Mouse (Mus musculus) midbrain, embryonic 12.5 days (tissue): Measurements from ENCODE around the gene Kcnq4. TPM values are rescaled to one million over a fixed set of nuclear protein-coding genes. Genes with fewer than 3 reads are reported as not detected.

ENCODE experiments used
- ATAC-seq: fragments of 200-750 bp; cut with Nextera tagmentation; 2 replicates; pipeline ENCODE4 v1.8.0; 2017; ENCODE audit warnings: low read depth, moderate TSS enrichment, moderate library complexity; ENCODE audit not compliant: low FRiP score
- H3K27ac ChIP-seq: fragments of 300-500 bp; sonication (generic); replicated peaks from 2 replicates; pipeline ENCODE4 v1.5.1; 2016; ENCODE audit warnings: mild to moderate bottlenecking
- H3K27me3 ChIP-seq: fragments of 300-500 bp; sonication (generic); 2 replicates; pipeline ENCODE4 v1.6.1; 2016; ENCODE audit warnings: mild to moderate bottlenecking
- H3K36me3 ChIP-seq: fragments of 300-500 bp; sonication (generic); 2 replicates; pipeline ENCODE4 v1.6.1; 2016
- H3K4me1 ChIP-seq: fragments of 300-500 bp; sonication (generic); 2 replicates; pipeline ENCODE4 v1.6.1; 2016
- H3K4me2 ChIP-seq: fragments of 300-500 bp; sonication (generic); replicated peaks from 2 replicates; pipeline ENCODE4 v1.6.1; 2016; ENCODE audit warnings: mild to moderate bottlenecking, moderate library complexity
- H3K4me3 ChIP-seq: fragments of 300-500 bp; sonication (generic); 2 replicates; pipeline ENCODE4 v1.5.1; 2016; ENCODE audit warnings: mild to moderate bottlenecking
- H3K9ac ChIP-seq: fragments of 300-500 bp; sonication (generic); replicated peaks from 2 replicates; pipeline ENCODE4 v1.6.1; 2016; ENCODE audit warnings: mild to moderate bottlenecking, moderate library complexity
- H3K9me3 ChIP-seq: fragments of 300-500 bp; sonication (generic); 2 replicates; pipeline ENCODE4 v1.6.1; 2016; ENCODE audit warnings: mild to moderate bottlenecking
- WGBS: fragments of 180-500 bp; shearing (Covaris S2); methylation state at CpG from one replicate; pipeline ENCODE4 v1.1.7; 2016; 5-methylcytosine and 5-hydroxymethylcytosine counted together
- polyA plus RNA-seq: library from polyadenylated mRNA; unstranded; fragments of >200 nt; fragmentation: Nextera tagmentation; extraction: Ambion mirVana; gene quantifications from 2 replicates; pipeline ENCODE4 v1.2.1, GENCODE M21; 2016

Gene Kcnq4
- polyA plus RNA-seq, 1 experiment from 2014 or later: 3.7 TPM

GRCm38 (mm10) chr4:120719152-120719551 lies 29.3 kb downstream of the Kcnq4 start:
- H3K9me3 ChIP-seq: no peaks in the 10 kb centered on the region
- no peak overlapping the region for H3K4me3 ChIP-seq
- no peaks in the 10 kb centered on the region for H3K36me3 ChIP-seq
- H3K4me1 ChIP-seq: peaks cover 13% of the 10 kb centered on the region; the same call in 1 of the 2 replicates
- no peak overlapping the region for H3K27ac ChIP-seq
- H3K4me2 ChIP-seq: no peak overlapping the region
- H3K9ac ChIP-seq: no peak overlapping the region
- peaks cover 39% of the 10 kb centered on the region for H3K27me3 ChIP-seq
- WGBS: 54% methylated on average over 5 of the region's 5 CpGs
- no peak for ATAC-seq

GRCm38 (mm10) chr4:120717591-120717990 lies 30.8 kb downstream of the Kcnq4 start:
- no peak overlapping the region for H3K27ac ChIP-seq
- no peak for ATAC-seq
- H3K36me3 ChIP-seq: no peaks in the 10 kb centered on the region
- H3K9me3 ChIP-seq: no peaks in the 10 kb centered on the region
- H3K4me2 ChIP-seq: no peak overlapping the region
- no peak overlapping the region for H3K9ac ChIP-seq
- peaks cover 13% of the 10 kb centered on the region; the same call in 1 of the 2 replicates for H3K4me1 ChIP-seq
- H3K27me3 ChIP-seq: peaks cover 43% of the 10 kb centered on the region
- WGBS: 76% methylated on average over 8 of the region's 8 CpGs
- no peak overlapping the region for H3K4me3 ChIP-seq

GRCm38 (mm10) chr4:120716765-120717164 lies 31.6 kb downstream of the Kcnq4 start:
- peak overlapping the region; percentile 37 for H3K4me3 ChIP-seq
- H3K27me3 ChIP-seq: peaks cover 46% of the 10 kb centered on the region
- no peaks in the 10 kb centered on the region for H3K36me3 ChIP-seq
- peaks cover 13% of the 10 kb centered on the region; the same call in 1 of the 2 replicates for H3K4me1 ChIP-seq
- 18% methylated on average over 12 of the region's 12 CpGs for whole genome bisulfite sequencing
- no peak overlapping the region for H3K27ac ChIP-seq
- no peak overlapping the region for H3K9ac ChIP-seq
- H3K9me3 ChIP-seq: no peaks in the 10 kb centered on the region
- peak overlapping the region; percentile 58 for H3K4me2 ChIP-seq
- ATAC-seq: no peak

- peak overlapping the region; percentile 37 for H3K4me3 ChIP-seq
- H3K27me3 ChIP-seq: peaks cover 46% of the 10 kb centered on the region
- no peaks in the 10 kb centered on the region for H3K36me3 ChIP-seq
- no peak overlapping the region for H3K27ac ChIP-seq
- 1% methylated on average over 12 of the region's 12 CpGs for WGBS
- no peak overlapping the region for H3K9ac ChIP-seq
- H3K4me2 ChIP-seq: peak overlapping the region; percentile 58
- peak; percentile 69 for ATAC-seq
- H3K4me1 ChIP-seq: peaks cover 13% of the 10 kb centered on the region; the same call in 1 of the 2 replicates
- no peaks in the 10 kb centered on the region for H3K9me3 ChIP-seq
Observed at GRCm38 (mm10) chr4:120716141-120716571, 32.3 kb downstream of the Kcnq4 start.

GRCm38 (mm10) chr4:120713856-120714497 lies 34.4 kb downstream of the Kcnq4 start:
- Histone ChIP-seq H3K27ac (no peak overlapping the region), H3K9ac (no peak overlapping the region), H3K27me3 (peaks cover 46% of the 10 kb centered on the region), H3K4me3 (no peak overlapping the region), H3K9me3 (no peaks in the 10 kb centered on the region), H3K4me1 (peaks cover 13% of the 10 kb centered on the region; the same call in 1 of the 2 replicates), H3K4me2 (no peak overlapping the region), H3K36me3 (no peaks in the 10 kb centered on the region)
- no peak for ATAC-seq
- WGBS: 83% methylated on average over 6 of the region's 6 CpGs

GRCm38 (mm10) chr4:120713021-120713420 lies 35.4 kb downstream of the Kcnq4 start:
- H3K4me1 ChIP-seq: peaks cover 13% of the 10 kb centered on the region; the same call in 1 of the 2 replicates
- 89% methylated on average over 6 of the region's 6 CpGs for WGBS
- H3K9me3 ChIP-seq: no peaks in the 10 kb centered on the region
- no peak overlapping the region for H3K4me2 ChIP-seq
- ATAC-seq: no peak
- H3K36me3 ChIP-seq: no peaks in the 10 kb centered on the region
- no peak overlapping the region for H3K27ac ChIP-seq
- H3K9ac ChIP-seq: no peak overlapping the region
- H3K27me3 ChIP-seq: peaks cover 41% of the 10 kb centered on the region
- H3K4me3 ChIP-seq: no peak overlapping the region

- no peak overlapping the region for H3K4me2 ChIP-seq
- WGBS: 82% methylated on average over 12 of the region's 12 CpGs
- no peak for ATAC-seq
- no peak overlapping the region for H3K27ac ChIP-seq
- no peak overlapping the region for H3K4me3 ChIP-seq
- H3K36me3 ChIP-seq: no peaks in the 10 kb centered on the region
- peaks cover 13% of the 10 kb centered on the region; the same call in 1 of the 2 replicates for H3K4me1 ChIP-seq
- H3K9me3 ChIP-seq: no peaks in the 10 kb centered on the region
- H3K27me3 ChIP-seq: peaks cover 33% of the 10 kb centered on the region
- no peak overlapping the region for H3K9ac ChIP-seq
Observed at GRCm38 (mm10) chr4:120712236-120712635, 36.2 kb downstream of the Kcnq4 start.

- Histone ChIP-seq H3K4me2 (no peak overlapping the region), H3K27me3 (peaks cover 39% of the 10 kb centered on the region), H3K9me3 (no peaks in the 10 kb centered on the region), H3K4me3 (no peak overlapping the region), H3K9ac (no peak overlapping the region), H3K36me3 (peaks cover 5% of the 10 kb centered on the region; the same call in 1 of the 2 replicates), H3K27ac (no peak overlapping the region), H3K4me1 (0 out of 2 replicates have a peak, but pooled peaks cover 3% of the 10 kb centered on the region)
- 93% methylated on average over 2 of the region's 2 CpGs for WGBS
- no peak for ATAC-seq
Observed at GRCm38 (mm10) chr4:120702511-120702910, 45.9 kb downstream of the Kcnq4 start.

GRCm38 (mm10) chr4:120702056-120702455 lies 46.4 kb downstream of the Kcnq4 start:
- no peaks in the 10 kb centered on the region for H3K9me3 ChIP-seq
- no peak overlapping the region for H3K27ac ChIP-seq
- ATAC-seq: no peak
- H3K36me3 ChIP-seq: peaks cover 5% of the 10 kb centered on the region; the same call in 1 of the 2 replicates
- peaks cover 44% of the 10 kb centered on the region for H3K27me3 ChIP-seq
- no peak overlapping the region for H3K4me2 ChIP-seq
- 93% methylated on average over 8 of the region's 8 CpGs for WGBS
- H3K4me3 ChIP-seq: no peak overlapping the region
- H3K9ac ChIP-seq: no peak overlapping the region
- H3K4me1 ChIP-seq: 0 out of 2 replicates have a peak, but pooled peaks cover 3% of the 10 kb centered on the region

GRCm38 (mm10) chr4:120701180-120701579 lies 47.2 kb downstream of the Kcnq4 start:
- Histone ChIP-seq H3K27me3 (peaks cover 53% of the 10 kb centered on the region), H3K4me1 (0 out of 2 replicates have a peak, but pooled peaks cover 3% of the 10 kb centered on the region), H3K27ac (no peak overlapping the region), H3K4me2 (no peak overlapping the region), H3K9ac (no peak overlapping the region), H3K4me3 (no peak overlapping the region), H3K9me3 (no peaks in the 10 kb centered on the region), H3K36me3 (peaks cover 5% of the 10 kb centered on the region; the same call in 1 of the 2 replicates)
- no peak for ATAC-seq
- WGBS: 83% methylated on average over 3 of the region's 3 CpGs

GRCm38 (mm10) chr4:120697799-120698484 lies 50.5 kb downstream of the Kcnq4 start:
- H3K36me3 ChIP-seq: peaks cover 5% of the 10 kb centered on the region; the same call in 1 of the 2 replicates
- H3K9ac ChIP-seq: no peak overlapping the region
- peaks cover 50% of the 10 kb centered on the region for H3K27me3 ChIP-seq
- peak overlapping the region; percentile 41 for H3K4me2 ChIP-seq
- WGBS: 17% methylated on average over 34 of the region's 35 CpGs
- no peak for ATAC-seq
- H3K9me3 ChIP-seq: no peaks in the 10 kb centered on the region
- H3K4me3 ChIP-seq: 0 out of 2 replicates have a peak overlapping the region, but pooled peaks have one; percentile 10
- H3K4me1 ChIP-seq: 0 out of 2 replicates have a peak, but pooled peaks cover 3% of the 10 kb centered on the region
- H3K27ac ChIP-seq: no peak overlapping the region

- Histone ChIP-seq H3K27ac (no peak overlapping the region), H3K4me3 (no peak overlapping the region), H3K4me2 (no peak overlapping the region), H3K9me3 (no peaks in the 10 kb centered on the region), H3K4me1 (0 out of 2 replicates have a peak, but pooled peaks cover 3% of the 10 kb centered on the region), H3K9ac (no peak overlapping the region), H3K27me3 (peaks cover 50% of the 10 kb centered on the region), H3K36me3 (peaks cover 5% of the 10 kb centered on the region; the same call in 1 of the 2 replicates)
- 92% methylated on average over 8 of the region's 8 CpGs for WGBS
- ATAC-seq: no peak
Observed at GRCm38 (mm10) chr4:120697353-120697752, 51.1 kb downstream of the Kcnq4 start.
